Mouse (Mus musculus) embryo, embryonic 10 days (tissue): Measurements from ENCODE around the gene Cttnbp2nl.

Source experiments
- DNase-seq: peaks from one replicate; pipeline ENCODE4 v3.0.0-alpha.2; 2015; ENCODE audit warnings: low spot score

Gene Cttnbp2nl

DNA sequence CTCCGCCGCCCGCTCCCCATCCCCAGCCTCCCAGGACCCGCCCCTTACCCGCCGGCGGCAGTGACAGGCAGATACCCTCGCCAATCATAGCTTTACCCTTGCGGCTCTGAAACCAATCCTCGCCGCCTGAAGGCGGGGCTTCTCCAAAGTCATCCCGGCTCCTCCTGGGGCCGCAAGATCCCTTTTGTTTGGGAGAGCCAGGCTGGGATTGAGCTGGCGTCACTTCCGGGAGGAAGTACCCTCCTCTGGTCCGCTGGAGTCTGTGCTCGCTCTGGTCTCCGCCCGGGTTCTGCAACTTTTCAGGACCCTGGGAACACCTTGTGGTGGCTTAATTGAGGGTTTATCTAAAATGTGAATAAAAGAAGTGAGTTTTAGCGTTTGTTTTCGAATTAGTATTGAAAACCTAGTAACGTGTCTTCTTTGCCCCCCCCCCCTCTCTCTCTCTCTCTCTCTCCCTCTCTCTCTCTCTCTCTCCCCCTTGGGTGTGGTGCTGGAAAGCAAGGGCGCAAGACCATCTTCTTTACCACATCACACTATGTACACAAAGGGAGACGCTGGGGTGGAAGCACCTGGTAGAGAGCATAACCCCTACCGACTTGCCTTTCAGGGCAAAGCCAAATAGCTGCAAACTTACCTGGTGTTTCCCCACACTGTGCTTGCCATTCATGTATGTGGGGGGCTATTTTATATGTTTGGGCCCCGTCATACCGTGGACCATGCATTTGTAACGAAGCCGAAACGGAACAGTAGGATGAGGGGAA is at the start of gene Cttnbp2nl:
Gene Cttnbp2nl, minus strand, starts transcription at position 210 of the 761 bp plus-strand sequence.
- DNase-seq = peak; percentile 97

GRCm38 (mm10) chr3:105100270-105100589 is 47.3 kb upstream of the Cttnbp2nl start:
- DNase-seq = no peak

DNA sequence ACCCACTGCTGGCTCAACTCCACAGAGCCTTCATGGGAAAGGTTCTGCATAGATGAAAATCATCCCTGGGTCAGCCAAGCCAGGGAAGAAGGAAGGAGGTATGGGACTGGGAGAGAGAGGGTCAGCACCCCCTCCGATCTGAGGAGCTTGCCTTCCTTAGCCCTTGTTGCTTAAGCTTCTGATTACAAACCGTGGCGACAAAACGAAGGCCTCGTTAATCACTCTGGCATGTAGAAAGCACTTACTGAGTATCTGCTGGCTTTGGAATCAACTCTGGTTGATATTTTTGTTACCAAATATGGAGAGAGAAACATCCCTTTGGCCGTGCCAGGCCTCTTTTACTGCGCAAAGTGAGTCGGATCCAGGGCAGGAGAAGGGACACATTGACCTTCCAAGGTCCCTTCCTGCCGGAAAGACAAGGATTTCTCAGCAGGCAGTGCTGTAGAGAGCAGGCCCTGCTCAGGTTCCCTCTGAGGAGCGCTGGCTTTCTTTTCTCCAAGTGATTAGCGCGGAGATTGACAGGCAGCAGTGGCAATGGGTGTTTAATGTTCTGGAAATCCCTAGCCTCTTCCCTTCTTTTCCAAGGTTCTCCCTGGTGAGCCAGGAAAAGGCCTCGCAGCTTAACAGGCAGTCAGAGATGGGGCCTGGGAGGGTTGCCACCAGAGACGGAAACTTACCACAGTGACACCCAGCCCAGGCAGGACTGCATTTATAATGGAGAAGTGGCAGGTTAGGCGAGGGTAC is 46.8 kb upstream of the Cttnbp2nl start:
- DNase-seq = peak; percentile 44

GRCm38 (mm10) chr3:105097581-105097980 is 44.6 kb upstream of the Cttnbp2nl start:
- DNase-seq = no peak

- no peak for DNase-seq
Measured at GRCm38 (mm10) chr3:105095026-105095425, 42.1 kb upstream of the Cttnbp2nl start.

DNA sequence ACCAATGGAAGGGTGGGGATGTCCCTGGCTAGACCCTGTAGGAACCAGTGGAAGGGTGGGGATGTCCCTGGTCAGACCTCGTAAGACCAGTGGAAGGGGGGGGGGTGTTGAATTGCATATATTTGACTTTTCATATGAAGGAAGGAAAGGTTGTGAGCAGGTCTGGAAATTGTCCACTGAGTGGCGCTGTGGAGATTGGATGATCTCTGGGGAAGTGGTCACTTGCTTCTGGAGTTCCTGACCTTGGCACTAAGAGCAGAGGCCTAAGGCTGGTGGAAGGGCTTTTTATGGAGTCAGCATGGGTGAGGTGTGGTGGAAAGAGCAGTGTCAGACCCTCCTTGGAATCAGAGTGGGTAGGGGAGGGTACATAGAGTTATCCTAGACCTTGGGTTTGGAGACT is 41.5 kb upstream of the Cttnbp2nl start:
- peak; percentile 29 for DNase-seq

GRCm38 (mm10) chr3:105092721-105093505 is 40.0 kb upstream of the Cttnbp2nl start:
- no peak for DNase-seq

DNA sequence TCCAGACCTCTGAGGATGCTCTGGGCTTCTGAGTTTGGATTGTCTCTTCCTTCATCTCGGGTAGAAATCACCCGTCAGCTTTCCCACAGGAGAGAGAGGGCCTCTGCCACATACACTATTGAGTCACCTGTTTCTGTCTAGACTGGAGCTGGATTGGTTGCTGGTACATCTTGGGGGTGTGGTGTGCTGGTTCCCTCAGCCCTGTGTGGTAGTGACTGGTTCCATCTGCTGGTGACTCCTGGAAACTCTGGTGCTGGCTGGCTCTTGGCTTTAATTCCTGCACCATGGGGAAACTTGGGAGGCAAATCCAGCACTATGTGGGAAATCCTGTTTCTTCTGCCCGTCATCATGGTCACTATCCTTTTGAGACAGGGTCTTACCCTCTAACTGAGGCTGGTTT is 38.0 kb upstream of the Cttnbp2nl start:
- DNase-seq = peak; percentile 58

DNA sequence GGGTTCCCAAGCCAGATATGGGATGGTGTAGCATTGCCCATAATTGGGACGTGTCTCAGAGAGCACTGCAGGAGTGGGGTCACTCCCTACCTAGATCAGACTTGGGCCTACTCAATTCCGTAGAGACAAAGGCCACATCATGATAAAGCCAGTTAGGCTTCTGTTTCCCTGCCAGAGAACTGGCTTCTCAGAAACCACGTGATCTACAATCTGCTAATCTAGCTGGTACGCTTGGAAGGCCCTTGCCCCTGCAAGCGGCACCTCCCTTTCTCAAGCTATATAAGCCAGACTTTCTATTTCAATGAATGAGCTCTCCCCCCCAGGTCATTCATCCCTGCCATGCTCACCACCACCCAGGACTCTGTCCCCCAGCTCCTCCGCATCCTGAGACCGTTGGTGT is 37.2 kb upstream of the Cttnbp2nl start:
- no peak for DNase-seq

GRCm38 (mm10) chr3:105088638-105089037 is 35.7 kb upstream of the Cttnbp2nl start:
- no peak for DNase-seq

DNA sequence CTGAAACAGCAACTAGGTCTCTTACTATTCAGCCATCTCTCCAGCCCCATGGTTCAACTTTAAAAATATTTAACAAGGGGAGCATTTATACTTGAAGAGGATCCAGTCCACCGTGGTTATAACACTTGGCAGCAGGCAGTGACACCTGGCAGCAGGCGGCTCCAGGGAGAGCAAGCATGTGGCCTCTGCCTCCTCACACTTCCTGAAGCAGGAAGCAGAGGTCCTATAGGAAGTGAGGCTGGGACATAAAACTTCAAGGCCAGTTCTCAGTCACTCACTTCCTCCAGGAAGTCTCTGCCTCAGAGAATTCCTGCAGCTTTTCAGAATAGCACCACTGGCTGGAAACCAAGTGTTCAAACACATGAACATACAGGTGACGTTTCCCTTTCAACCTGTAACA is 34.4 kb upstream of the Cttnbp2nl start:
- no peak for DNase-seq

GRCm38 (mm10) chr3:105078231-105078826 is 25.4 kb upstream of the Cttnbp2nl start:
- peak; percentile 92 for DNase-seq

GRCm38 (mm10) chr3:105075796-105076195 is 22.9 kb upstream of the Cttnbp2nl start:
- DNase-seq = no peak

GRCm38 (mm10) chr3:105072536-105072935 is 19.6 kb upstream of the Cttnbp2nl start:
- DNase-seq = no peak

- DNase-seq = no peak
Measured at GRCm38 (mm10) chr3:105071251-105071650, 18.3 kb upstream of the Cttnbp2nl start.

DNA sequence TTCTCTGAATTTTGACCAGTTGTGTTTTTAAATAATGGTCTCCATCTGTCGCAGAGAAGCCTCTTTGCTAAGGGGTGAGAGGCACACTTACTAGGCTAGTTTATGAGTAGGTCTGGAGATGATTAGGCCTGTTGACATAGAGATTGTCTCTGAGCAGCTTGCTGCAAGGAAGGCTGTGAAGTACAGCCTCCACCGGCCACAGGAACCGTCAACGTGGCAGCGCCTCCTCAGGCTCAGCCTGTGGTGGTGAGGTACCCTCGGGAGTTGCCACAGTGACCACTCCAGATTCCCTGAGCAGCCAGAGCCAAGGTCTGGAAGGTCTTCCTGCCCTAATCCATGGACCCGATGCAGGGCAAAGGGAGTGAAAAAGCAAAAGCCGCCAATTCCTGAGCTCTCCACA is 17.6 kb upstream of the Cttnbp2nl start:
- DNase-seq = no peak

- no peak for DNase-seq
Measured at GRCm38 (mm10) chr3:105066544-105066943, 13.6 kb upstream of the Cttnbp2nl start, which contains the start of gene 4930564D02Rik. 4930564D02Rik (plus strand) TSS chr3:105066844.

- DNase-seq = no peak
Measured at GRCm38 (mm10) chr3:105062676-105063075, 9.7 kb upstream of the Cttnbp2nl start.

DNA sequence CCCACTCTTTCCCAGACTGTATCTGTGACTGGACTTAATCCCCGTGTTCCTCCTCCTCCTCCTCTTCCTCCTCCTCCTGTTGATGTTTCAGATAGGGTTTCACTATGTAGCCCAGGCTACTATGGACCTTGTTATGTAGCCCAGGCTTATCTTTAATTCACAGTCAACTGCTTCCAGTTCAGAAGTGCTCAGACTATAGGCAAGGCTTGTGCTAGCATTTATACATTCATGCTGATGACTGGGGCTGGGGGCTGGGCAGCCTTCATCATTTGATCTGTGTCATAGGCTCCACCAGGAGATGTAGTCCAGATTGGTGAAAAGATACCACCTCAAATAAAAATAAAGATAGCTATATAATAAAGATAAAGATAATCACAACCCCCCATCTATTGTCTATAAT is 9.0 kb upstream of the Cttnbp2nl start:
- DNase-seq = no peak

DNA sequence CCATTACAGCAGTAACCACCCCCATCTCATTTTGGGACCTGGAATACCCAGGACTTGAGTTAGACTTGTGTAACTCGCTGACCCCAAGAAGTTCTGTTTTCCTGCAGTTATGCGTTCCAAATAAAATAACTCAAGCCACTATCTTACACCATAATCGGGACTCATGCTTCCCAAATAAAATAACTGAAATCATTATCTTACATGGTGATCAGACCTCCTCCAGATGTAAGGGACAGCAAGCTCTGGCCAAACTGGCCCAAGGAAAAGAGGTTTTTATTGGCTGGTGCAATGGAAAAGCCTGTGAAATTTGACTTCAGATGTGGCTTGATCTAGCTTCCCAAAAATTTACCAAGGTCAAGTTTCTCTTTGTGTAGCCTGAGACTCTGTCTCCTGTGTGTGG is 8.6 kb upstream of the Cttnbp2nl start:
- no peak for DNase-seq

- DNase-seq = peak; percentile 32
Measured at GRCm38 (mm10) chr3:105060992-105061391, 8.0 kb upstream of the Cttnbp2nl start.

DNA sequence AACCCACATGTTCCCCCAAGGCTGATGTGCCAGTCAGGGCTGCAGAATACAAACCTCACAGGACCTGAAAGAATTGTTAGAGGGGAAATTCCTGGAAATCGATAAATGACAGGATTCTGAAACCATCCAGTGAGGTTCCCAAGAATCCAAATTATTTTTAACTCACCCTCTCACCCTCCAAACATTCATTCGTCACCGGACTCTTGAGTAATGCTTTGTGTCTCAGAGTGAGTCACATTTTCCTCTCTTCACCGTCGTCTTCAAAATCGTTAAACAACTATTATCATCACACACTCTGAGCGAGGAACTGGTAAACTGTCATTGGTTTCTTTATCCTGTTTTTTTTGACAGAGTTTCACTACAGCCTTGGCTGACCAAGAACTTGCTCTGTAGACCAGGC is 7.0 kb upstream of the Cttnbp2nl start:
- no peak for DNase-seq
